Mouse (Mus musculus): ENCODE data around the gene Tcf12. TPM values are rescaled to one million over a fixed set of nuclear protein-coding genes. Genes with fewer than 3 reads are reported as not detected.

The Tcf12 gene
- total and polyA plus RNA-seq, 3 experiments, result 34.7 to 329 (median 80.7) TPM

GRCm38 (mm10) chr9:71837366-71837765 lies 274.3 kb downstream of the Tcf12 start:
- peaks cover under 1% of the 10 kb centered on the region; the same call in 1 of the 2 replicates for H3K4me1 ChIP-seq (ENCODE audit: insufficient read depth, low read depth, low read length)
- DNase-seq (ENCODE audit: low spot score), result no peak
- no peak for TF ChIP-seq CTCF (IDR thresholded peaks at IDR 0.05; ENCODE audit: low read depth, low read length)
- TF ChIP-seq TAL1 (conservative IDR thresholded peaks at IDR 0.05; ENCODE audit: low read depth, low read length), result no peak
- TF ChIP-seq POLR2AphosphoS5 (IDR thresholded peaks at IDR 0.05; ENCODE audit: insufficient replicate concordance, low read depth, low read length), result no peak
- TF ChIP-seq GATA1 (IDR thresholded peaks at IDR 0.05; ENCODE audit: borderline replicate concordance, low read length), result no peak
- TF ChIP-seq GATA2 (IDR thresholded peaks at IDR 0.05; ENCODE audit: borderline replicate concordance, low read depth, low read length), result no peak
- peaks cover 16% of the 10 kb centered on the region for H3K36me3 ChIP-seq (replicated peaks)
- no peaks in the 10 kb centered on the region for H3K9me3 ChIP-seq (replicated peaks)
- H3K4me3 ChIP-seq (ENCODE audit: low read depth, low read length), result no peak overlapping the region
- no peaks in the 10 kb centered on the region for H3K27me3 ChIP-seq (ENCODE audit: insufficient read depth, low read length)
- no peak for ATAC-seq (ENCODE audit: extremely low read depth, insufficient number of reproducible peaks, low FRiP score, poor library complexity, severe bottlenecking)

- peaks cover 8% of the 10 kb centered on the region for H3K36me3 ChIP-seq (replicated peaks)
- H3K4me1 ChIP-seq (ENCODE audit: insufficient read depth, low read depth, low read length), result peaks cover 8% of the 10 kb centered on the region
- no peaks in the 10 kb centered on the region for H3K9me3 ChIP-seq (replicated peaks)
- H3K4me3 ChIP-seq (ENCODE audit: low read depth, low read length), result no peak overlapping the region
- DNase-seq (ENCODE audit: low spot score) (no peak), ATAC-seq (ENCODE audit: extremely low read depth, insufficient number of reproducible peaks, low FRiP score, poor library complexity, severe bottlenecking) (no peak)
- no peaks in the 10 kb centered on the region for H3K27me3 ChIP-seq (ENCODE audit: insufficient read depth, low read length)
- TF ChIP-seq CTCF (IDR thresholded peaks at IDR 0.05; ENCODE audit: low read depth, low read length) (no peak), TAL1 (conservative IDR thresholded peaks at IDR 0.05; ENCODE audit: low read depth, low read length) (no peak), POLR2AphosphoS5 (IDR thresholded peaks at IDR 0.05; ENCODE audit: insufficient replicate concordance, low read depth, low read length) (no peak), GATA1 (IDR thresholded peaks at IDR 0.05; ENCODE audit: borderline replicate concordance, low read length) (no peak), GATA2 (IDR thresholded peaks at IDR 0.05; ENCODE audit: borderline replicate concordance, low read depth, low read length) (no peak)
These were observed 275.3 kb downstream of the Tcf12 start for GRCm38 (mm10) chr9:71836366-71836765.

- TF ChIP-seq TAL1 (conservative IDR thresholded peaks at IDR 0.05; ENCODE audit: low read depth, low read length) (no peak), POLR2AphosphoS5 (IDR thresholded peaks at IDR 0.05; ENCODE audit: insufficient replicate concordance, low read depth, low read length) (no peak), GATA1 (IDR thresholded peaks at IDR 0.05; ENCODE audit: borderline replicate concordance, low read length) (no peak), CTCF (IDR thresholded peaks at IDR 0.05; ENCODE audit: low read depth, low read length) (no peak), GATA2 (IDR thresholded peaks at IDR 0.05; ENCODE audit: borderline replicate concordance, low read depth, low read length) (no peak)
- ATAC-seq (ENCODE audit: extremely low read depth, insufficient number of reproducible peaks, low FRiP score, poor library complexity, severe bottlenecking) (no peak), DNase-seq (ENCODE audit: low spot score) (no peak)
- H3K36me3 ChIP-seq (replicated peaks), result peaks cover 2% of the 10 kb centered on the region
- H3K27me3 ChIP-seq (ENCODE audit: insufficient read depth, low read length), result no peaks in the 10 kb centered on the region
- H3K9me3 ChIP-seq (replicated peaks), result no peaks in the 10 kb centered on the region
- peaks cover 8% of the 10 kb centered on the region for H3K4me1 ChIP-seq (ENCODE audit: insufficient read depth, low read depth, low read length)
- no peak overlapping the region for H3K4me3 ChIP-seq (ENCODE audit: low read depth, low read length)
These were observed 276.4 kb downstream of the Tcf12 start for GRCm38 (mm10) chr9:71835203-71835815.

GRCm38 (mm10) chr9:71834707-71835106 lies 277.0 kb downstream of the Tcf12 start:
- TF ChIP-seq CTCF (IDR thresholded peaks at IDR 0.05; ENCODE audit: low read depth, low read length), result no peak
- no peak for TF ChIP-seq GATA1 (IDR thresholded peaks at IDR 0.05; ENCODE audit: borderline replicate concordance, low read length)
- TF ChIP-seq POLR2AphosphoS5 (IDR thresholded peaks at IDR 0.05; ENCODE audit: insufficient replicate concordance, low read depth, low read length), result no peak
- TF ChIP-seq GATA2 (IDR thresholded peaks at IDR 0.05; ENCODE audit: borderline replicate concordance, low read depth, low read length), result no peak
- no peak for TF ChIP-seq TAL1 (conservative IDR thresholded peaks at IDR 0.05; ENCODE audit: low read depth, low read length)
- ATAC-seq (ENCODE audit: extremely low read depth, insufficient number of reproducible peaks, low FRiP score, poor library complexity, severe bottlenecking) (no peak), DNase-seq (ENCODE audit: low spot score) (no peak)
- Histone ChIP-seq H3K4me1 (ENCODE audit: insufficient read depth, low read depth, low read length) (peaks cover 8% of the 10 kb centered on the region), H3K36me3 (replicated peaks) (no peaks in the 10 kb centered on the region), H3K4me3 (ENCODE audit: low read depth, low read length) (no peak overlapping the region), H3K9me3 (replicated peaks) (no peaks in the 10 kb centered on the region), H3K27me3 (ENCODE audit: insufficient read depth, low read length) (no peaks in the 10 kb centered on the region)

DNA sequence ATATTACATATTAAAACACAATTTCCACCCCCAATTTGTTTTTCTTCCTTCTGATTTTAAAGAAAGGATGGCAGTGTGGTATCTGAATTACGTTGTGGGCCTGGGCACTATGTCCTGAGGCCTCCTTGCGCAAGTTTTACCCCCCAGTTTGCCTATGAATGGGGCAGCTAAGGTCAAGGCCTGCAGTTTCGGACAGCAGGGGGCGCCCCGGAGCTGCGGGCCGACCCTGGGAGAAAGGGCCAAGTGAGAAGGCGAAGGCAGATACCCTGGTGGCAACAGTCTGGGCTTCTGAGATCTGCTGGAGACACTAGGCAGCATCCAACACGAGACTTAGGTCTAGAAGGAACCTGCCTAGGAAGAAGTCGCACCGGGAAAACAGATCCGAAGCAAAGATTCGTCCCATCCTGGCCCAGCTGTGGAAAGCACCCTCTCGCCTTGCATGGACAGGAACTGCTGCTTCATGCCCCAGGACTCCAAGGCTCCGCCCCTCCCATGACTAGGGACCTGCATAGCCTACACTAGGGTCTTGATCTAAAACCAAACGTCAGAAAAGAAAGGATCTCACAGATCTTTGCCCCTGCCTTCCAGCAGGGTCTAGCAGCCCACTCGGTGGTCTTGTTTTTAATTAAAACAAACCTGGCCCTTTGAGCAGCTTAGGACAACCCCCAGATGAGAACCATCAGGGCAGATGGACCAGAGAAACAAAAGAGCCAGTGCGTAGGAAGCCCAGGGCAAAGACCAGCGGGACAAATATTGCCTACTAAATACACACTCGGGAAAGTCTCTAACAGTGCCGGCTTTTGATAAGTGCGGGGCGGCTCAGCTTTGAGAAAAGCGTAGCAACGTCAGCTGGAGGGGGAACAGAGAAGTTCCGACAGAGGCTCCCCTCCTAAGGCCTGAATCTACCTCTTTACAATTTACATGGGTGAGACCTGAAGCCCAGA lies 279.6 kb downstream of the Tcf12 start:
- Histone ChIP-seq H3K9me3 (replicated peaks) (no peaks in the 10 kb centered on the region), H3K4me1 (ENCODE audit: insufficient read depth, low read depth, low read length) (peaks cover 11% of the 10 kb centered on the region), H3K4me3 (ENCODE audit: low read depth, low read length) (no peak overlapping the region; the same call in 1 of the 2 replicates), H3K27me3 (ENCODE audit: insufficient read depth, low read length) (peaks cover 8% of the 10 kb centered on the region), H3K36me3 (replicated peaks) (no peaks in the 10 kb centered on the region)
- TF ChIP-seq TAL1 (conservative IDR thresholded peaks at IDR 0.05; ENCODE audit: low read depth, low read length) (no peak), GATA2 (IDR thresholded peaks at IDR 0.05; ENCODE audit: borderline replicate concordance, low read depth, low read length) (no peak), CTCF (IDR thresholded peaks at IDR 0.05; ENCODE audit: low read depth, low read length) (peak; percentile 81), POLR2AphosphoS5 (IDR thresholded peaks at IDR 0.05; ENCODE audit: insufficient replicate concordance, low read depth, low read length) (no peak)
- ATAC-seq (ENCODE audit: extremely low read depth, insufficient number of reproducible peaks, low FRiP score, poor library complexity, severe bottlenecking) (peak; percentile 15; the same call in 1 of the 2 replicates), DNase-seq (ENCODE audit: low spot score) (peak; percentile 69)

- Histone ChIP-seq H3K36me3 (replicated peaks) (no peaks in the 10 kb centered on the region), H3K27me3 (ENCODE audit: insufficient read depth, low read length) (peaks cover 13% of the 10 kb centered on the region), H3K4me3 (ENCODE audit: low read depth, low read length) (no peak overlapping the region), H3K9me3 (replicated peaks) (no peaks in the 10 kb centered on the region), H3K4me1 (ENCODE audit: insufficient read depth, low read depth, low read length) (peaks cover 11% of the 10 kb centered on the region)
- DNase-seq (ENCODE audit: low spot score), result no peak
- ATAC-seq (ENCODE audit: extremely low read depth, insufficient number of reproducible peaks, low FRiP score, poor library complexity, severe bottlenecking), result no peak
- TF ChIP-seq GATA1 (IDR thresholded peaks at IDR 0.05; ENCODE audit: borderline replicate concordance, low read length), result no peak
- no peak for TF ChIP-seq CTCF (IDR thresholded peaks at IDR 0.05; ENCODE audit: low read depth, low read length)
- no peak for TF ChIP-seq POLR2AphosphoS5 (IDR thresholded peaks at IDR 0.05; ENCODE audit: insufficient replicate concordance, low read depth, low read length)
- TF ChIP-seq TAL1 (conservative IDR thresholded peaks at IDR 0.05; ENCODE audit: low read depth, low read length), result no peak
- no peak for TF ChIP-seq GATA2 (IDR thresholded peaks at IDR 0.05; ENCODE audit: borderline replicate concordance, low read depth, low read length)
These were observed 280.7 kb downstream of the Tcf12 start for GRCm38 (mm10) chr9:71830994-71831393.
